Mouse (Mus musculus) kidney, postnatal 14 days (tissue): ENCODE measurements around the gene Gabbr2.
"Not testable (repeated sequence)": the region's sequence is repeated elsewhere in the genome, so short reads cannot be mapped to it uniquely, and the experiment has no call there.

Experiments used
- DNase-seq: peaks from one replicate; pipeline ENCODE4 v3.0.0; 2022; ENCODE audit warnings: mixed read lengths

Gabbr2 gene

GRCm38 (mm10) chr4:46642924-46643675 is 348.6 kb downstream of the Gabbr2 start:
- peak; percentile 55 for DNase-seq

GRCm38 (mm10) chr4:46641283-46641682 is 350.4 kb downstream of the Gabbr2 start:
- DNase-seq: no peak

GRCm38 (mm10) chr4:46639866-46640265 is 351.8 kb downstream of the Gabbr2 start:
- no peak for DNase-seq

- DNase-seq: not testable (repeated sequence)
Measured at GRCm38 (mm10) chr4:46637250-46637649, 354.4 kb downstream of the Gabbr2 start.

- no peak for DNase-seq
Measured at GRCm38 (mm10) chr4:46635702-46636430, 355.8 kb downstream of the Gabbr2 start.

- DNase-seq: no peak
Measured at GRCm38 (mm10) chr4:46634881-46635280, 356.8 kb downstream of the Gabbr2 start.

GRCm38 (mm10) chr4:46633565-46633964 is 358.1 kb downstream of the Gabbr2 start:
- DNase-seq: not testable (repeated sequence)

GRCm38 (mm10) chr4:46632465-46632864 is 359.2 kb downstream of the Gabbr2 start:
- no peak for DNase-seq

- DNase-seq: no peak
Measured at GRCm38 (mm10) chr4:46630390-46630789, 361.3 kb downstream of the Gabbr2 start.

GRCm38 (mm10) chr4:46628873-46629272 is 362.8 kb downstream of the Gabbr2 start:
- DNase-seq: no peak

- DNase-seq: no peak
Measured at GRCm38 (mm10) chr4:46628081-46628480, 363.6 kb downstream of the Gabbr2 start.

- no peak for DNase-seq
Measured at GRCm38 (mm10) chr4:46625101-46625500, 366.6 kb downstream of the Gabbr2 start.

- no peak for DNase-seq
Measured at GRCm38 (mm10) chr4:46623007-46623406, 368.7 kb downstream of the Gabbr2 start.

GRCm38 (mm10) chr4:46620946-46621345 is 370.7 kb downstream of the Gabbr2 start:
- DNase-seq: no peak

GRCm38 (mm10) chr4:46620330-46620729 is 371.3 kb downstream of the Gabbr2 start:
- no peak for DNase-seq

GRCm38 (mm10) chr4:46618196-46618817 is 373.4 kb downstream of the Gabbr2 start:
- DNase-seq: no peak

- DNase-seq: no peak
Measured at GRCm38 (mm10) chr4:46617408-46617807, 374.3 kb downstream of the Gabbr2 start.

- no peak for DNase-seq
Measured at GRCm38 (mm10) chr4:46614641-46615040, 377.0 kb downstream of the Gabbr2 start.

- no peak for DNase-seq
Measured at GRCm38 (mm10) chr4:46613618-46614017, 378.1 kb downstream of the Gabbr2 start.
